Mouse (Mus musculus) thymus, adult 2 months (tissue): ENCODE results near the gene H2-Q1. TPM values are rescaled to one million over a fixed set of nuclear protein-coding genes. Genes with fewer than 3 reads are reported as not detected.
A peak's percentile ranks its signal among the peaks of the same experiment; 100 is the strongest.
"Not testable (repeated sequence)": the region's sequence is repeated elsewhere in the genome, so short reads cannot be mapped to it uniquely, and the experiment has no call there.

Experiments
- DNase-seq: peaks from one replicate; pipeline ENCODE4 v3.0.0; 2021
- H3K27ac ChIP-seq: fragments of 200-500 bp; 2 replicates; pipeline ENCODE4 v1.5.1; 2012; ENCODE audit warnings: low read length, control low read depth; ENCODE audit not compliant: control insufficient read depth, insufficient read depth
- H3K27me3 ChIP-seq: fragments of 200-500 bp; 2 replicates; pipeline ENCODE4 v1.6.1; 2012; ENCODE audit warnings: mild to moderate bottlenecking, low read length, moderate library complexity, mixed read lengths; ENCODE audit not compliant: control insufficient read depth, insufficient read depth
- H3K36me3 ChIP-seq: fragments of 200-500 bp; 2 replicates; pipeline ENCODE4 v1.6.1; 2012; ENCODE audit warnings: mild to moderate bottlenecking, low read length, moderate library complexity; ENCODE audit not compliant: control insufficient read depth, insufficient read depth
- H3K4me1 ChIP-seq: fragments of 200-500 bp; replicated peaks from 2 replicates; pipeline ENCODE4 v1.6.1; 2012; ENCODE audit warnings: low read length; ENCODE audit not compliant: control insufficient read depth, insufficient read depth
- H3K4me3 ChIP-seq: fragments of 200-500 bp; 2 replicates; pipeline ENCODE4 v1.5.1; 2012; ENCODE audit warnings: mild to moderate bottlenecking, low read length, control low read depth, moderate library complexity; ENCODE audit not compliant: control insufficient read depth, insufficient read depth
- CTCF ChIP-seq: fragments of 200-500 bp; IDR thresholded peaks from 2 replicates; pipeline ENCODE4 v1.5.1; 2012; ENCODE audit warnings: mild to moderate bottlenecking, control low read depth, low read length, moderate library complexity, borderline replicate concordance; ENCODE audit not compliant: control insufficient read depth, poor library complexity, insufficient read depth; ENCODE audit errors: extremely low read depth
- POLR2A ChIP-seq: fragments of 200-500 bp; IDR thresholded peaks from 2 replicates; pipeline ENCODE4 v1.6.1; 2012; ENCODE audit warnings: mild to moderate bottlenecking, low read length, control low read depth, moderate library complexity; ENCODE audit not compliant: control insufficient read depth, poor library complexity, insufficient read depth; ENCODE audit errors: extremely low read depth
- WGBS: fragments of 180-500 bp; shearing (Covaris S2); methylation state at CpG from one replicate; pipeline ENCODE4 v1.1.7; 2018; 5-methylcytosine and 5-hydroxymethylcytosine counted together
- polyA plus RNA-seq: library from polyadenylated mRNA; depleted of rRNA; stranded (reverse); fragments of >200 nt; gene quantifications from 2 replicates; pipeline ENCODE4 v1.2.3, GENCODE M21; 2012

H2-Q1 gene
- polyA plus RNA-seq, 1 experiment: 6.7 TPM

- no peaks in the 10 kb centered on the region for H3K36me3 ChIP-seq
These were observed 16.4 kb upstream of the H2-Q1 start for GRCm38 (mm10) chr17:35303756-35304350.

GRCm38 (mm10) chr17:35304478-35304877 is 15.7 kb upstream of the H2-Q1 start:
- 21% methylated on average over 6 of the region's 6 CpGs for WGBS
- TF ChIP-seq CTCF (no peak), POLR2A (no peak)
- H3K27ac ChIP-seq: no peak overlapping the region
- no peaks in the 10 kb centered on the region for H3K27me3 ChIP-seq
- no peak for DNase-seq
- no peak overlapping the region for H3K4me3 ChIP-seq
- H3K36me3 ChIP-seq: no peaks in the 10 kb centered on the region
- H3K4me1 ChIP-seq: peaks cover 45% of the 10 kb centered on the region

More at GRCm38 (mm10) chr17:35303756-35304350, 16.4 kb upstream of the H2-Q1 start:
- DNase-seq: no peak
- H3K27ac ChIP-seq: no peak overlapping the region
- TF ChIP-seq POLR2A: no peak
- TF ChIP-seq CTCF: no peak
- no peak overlapping the region for H3K4me3 ChIP-seq
- no peaks in the 10 kb centered on the region for H3K27me3 ChIP-seq
- 88% methylated on average over 10 of the region's 10 CpGs for WGBS
- peaks cover 45% of the 10 kb centered on the region for H3K4me1 ChIP-seq

GRCm38 (mm10) chr17:35304921-35305320 is 15.3 kb upstream of the H2-Q1 start:
- 92% methylated on average over 8 of the region's 8 CpGs for WGBS
- not testable (repeated sequence) for H3K36me3 ChIP-seq, H3K4me3 ChIP-seq, H3K27me3 ChIP-seq, DNase-seq, H3K27ac ChIP-seq
- peaks cover 45% of the 10 kb centered on the region for H3K4me1 ChIP-seq

GRCm38 (mm10) chr17:35318671-35319070 is 1.5 kb upstream of the H2-Q1 start:
- Histone ChIP-seq H3K4me3 (no peak overlapping the region), H3K27me3 (no peaks in the 10 kb centered on the region), H3K4me1 (peaks cover 40% of the 10 kb centered on the region), H3K27ac (no peak overlapping the region; the same call in 1 of the 2 replicates), H3K36me3 (no peaks in the 10 kb centered on the region)
- DNase-seq: peak; percentile 73
- TF ChIP-seq POLR2A: no peak
- TF ChIP-seq CTCF: no peak

GRCm38 (mm10) chr17:35325124-35325523 is 4.9 kb downstream of the H2-Q1 start:
- 61% methylated on average over 1 of the region's 1 CpGs for WGBS
- H3K4me1 ChIP-seq: peaks cover 23% of the 10 kb centered on the region
- H3K27ac ChIP-seq, H3K27me3 ChIP-seq, H3K36me3 ChIP-seq, H3K4me3 ChIP-seq, DNase-seq: not testable (repeated sequence)
- TF ChIP-seq CTCF: peak; percentile 59

GRCm38 (mm10) chr17:35326000-35326399 is 5.8 kb downstream of the H2-Q1 start:
- H3K27ac ChIP-seq, H3K4me3 ChIP-seq, H3K36me3 ChIP-seq, H3K27me3 ChIP-seq, DNase-seq: not testable (repeated sequence)
- H3K4me1 ChIP-seq: peaks cover 14% of the 10 kb centered on the region

GRCm38 (mm10) chr17:35329714-35330113 is 9.5 kb downstream of the H2-Q1 start:
- WGBS: 62% methylated on average over 3 of the region's 3 CpGs
- not testable (repeated sequence) for H3K27me3 ChIP-seq, H3K4me1 ChIP-seq, DNase-seq, H3K36me3 ChIP-seq, H3K4me3 ChIP-seq, H3K27ac ChIP-seq

GRCm38 (mm10) chr17:35331546-35331945 is 11.3 kb downstream of the H2-Q1 start:
- WGBS: 34% methylated on average over 6 of the region's 6 CpGs
- H3K27me3 ChIP-seq, H3K27ac ChIP-seq, DNase-seq, H3K36me3 ChIP-seq, H3K4me3 ChIP-seq, H3K4me1 ChIP-seq: not testable (repeated sequence)
